Mouse (Mus musculus): ENCODE results near the gene Sncg.
"Not testable (repeated sequence)": the region's sequence is repeated elsewhere in the genome, so short reads cannot be mapped to it uniquely, and the experiment has no call there.

Sncg gene

DNA sequence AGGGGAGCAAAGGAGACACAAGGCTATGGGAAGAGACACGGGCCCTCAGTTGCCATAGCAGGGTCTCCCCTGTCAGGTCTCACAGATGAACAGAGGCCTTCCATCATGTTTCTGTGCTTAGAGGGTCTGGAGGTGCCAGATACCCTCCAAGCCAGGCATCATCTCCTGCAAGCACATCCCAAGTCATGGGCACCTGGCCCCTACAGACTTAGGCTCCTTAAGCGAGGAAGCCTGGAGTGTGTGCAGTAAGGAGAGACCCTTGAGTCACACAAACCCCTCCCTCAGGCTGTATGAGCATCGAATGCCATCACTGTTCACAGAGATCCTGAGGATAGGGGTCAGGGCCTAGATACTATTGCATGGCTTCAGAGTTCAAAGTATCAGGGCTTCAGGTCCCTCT lies 3.7 kb downstream of the Sncg start:
- DNase-seq (ENCODE audit: low read depth, low spot score): no peak

DNA sequence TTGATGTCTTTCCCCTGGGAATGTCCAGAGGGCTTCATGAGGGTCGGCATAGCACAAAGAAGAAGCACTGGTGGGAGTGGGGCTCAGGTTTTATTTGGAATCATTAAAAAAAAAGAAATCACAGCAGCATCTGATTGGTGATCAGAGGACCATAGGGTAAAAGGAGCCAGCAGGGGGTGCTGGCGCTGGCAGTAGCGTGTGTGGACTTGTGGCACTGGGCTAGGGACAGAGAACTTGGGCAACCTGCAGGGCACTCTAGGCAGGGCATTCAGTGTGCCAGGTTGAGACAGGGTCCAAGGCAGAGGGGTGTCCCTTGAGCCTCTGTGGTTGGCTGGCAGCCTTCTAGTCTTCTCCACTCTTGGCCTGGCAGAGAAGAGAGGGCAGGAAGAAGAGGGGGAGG lies 4.4 kb downstream of the Sncg start:
- no peak for DNase-seq (ENCODE audit: low read depth, low spot score)

DNA sequence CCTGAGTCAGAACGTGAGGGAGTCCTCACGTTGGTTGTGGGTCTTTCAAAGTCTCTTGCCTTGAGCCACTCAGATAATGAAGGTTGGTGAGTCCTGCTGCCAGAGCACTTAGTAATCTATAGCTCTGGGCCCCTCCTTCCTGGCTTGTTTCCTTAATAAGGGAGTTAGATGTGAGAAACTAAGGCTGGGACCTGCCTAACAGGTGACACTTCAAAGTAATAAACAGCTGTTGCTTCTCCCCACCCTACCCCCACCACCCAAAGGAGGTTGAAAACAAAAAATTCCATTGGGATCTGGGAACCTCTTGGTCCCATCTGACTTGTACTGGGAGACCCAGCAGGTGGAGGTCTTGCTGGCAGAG lies 9.5 kb downstream of the Sncg start:
- DNase-seq (ENCODE audit: low read depth, low spot score): no peak

DNA sequence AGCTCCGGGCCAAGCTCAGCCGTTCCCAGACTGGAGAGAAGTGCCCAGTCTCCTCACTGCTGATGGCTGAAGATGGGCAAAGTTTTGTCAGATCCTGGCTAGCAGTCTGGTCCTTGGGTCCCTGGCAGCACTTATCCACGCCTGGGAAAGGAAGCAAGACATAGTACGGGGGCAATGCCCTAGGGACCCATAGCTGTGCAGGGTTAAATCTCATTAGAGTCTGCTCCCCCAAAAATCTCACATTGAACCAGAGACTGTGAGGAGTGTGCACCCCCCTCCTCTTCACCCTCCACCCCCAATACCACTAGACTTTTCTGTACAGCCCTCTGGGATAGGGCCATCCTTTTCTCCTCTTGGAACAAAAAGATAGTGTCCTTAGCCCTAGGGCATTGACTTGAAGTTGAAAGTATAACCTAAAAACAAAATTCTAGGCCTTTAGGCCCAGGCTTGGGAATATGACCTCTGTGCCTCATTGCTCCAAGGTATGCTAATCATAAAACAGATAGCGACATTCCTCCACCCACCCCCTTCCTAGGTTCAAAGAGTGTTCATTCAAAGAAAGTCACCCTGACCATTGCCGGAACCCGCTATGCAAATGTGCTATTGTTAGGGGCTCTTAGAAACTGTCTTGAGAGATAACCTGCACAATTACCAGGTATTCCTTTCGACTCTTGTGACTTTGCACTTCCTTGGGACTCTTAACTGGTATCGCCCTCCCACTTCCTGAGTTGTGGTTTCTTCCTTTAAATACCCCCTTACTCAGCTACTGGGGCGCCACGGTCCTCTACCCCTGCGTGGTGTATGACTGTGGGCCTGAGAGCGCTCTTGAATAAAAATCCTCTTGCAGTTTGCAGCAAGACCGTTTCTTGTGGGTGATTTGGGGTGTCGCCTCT lies 10.1 kb downstream of the Sncg start:
- not testable (repeated sequence) for DNase-seq (ENCODE audit: low read depth, low spot score)

DNA sequence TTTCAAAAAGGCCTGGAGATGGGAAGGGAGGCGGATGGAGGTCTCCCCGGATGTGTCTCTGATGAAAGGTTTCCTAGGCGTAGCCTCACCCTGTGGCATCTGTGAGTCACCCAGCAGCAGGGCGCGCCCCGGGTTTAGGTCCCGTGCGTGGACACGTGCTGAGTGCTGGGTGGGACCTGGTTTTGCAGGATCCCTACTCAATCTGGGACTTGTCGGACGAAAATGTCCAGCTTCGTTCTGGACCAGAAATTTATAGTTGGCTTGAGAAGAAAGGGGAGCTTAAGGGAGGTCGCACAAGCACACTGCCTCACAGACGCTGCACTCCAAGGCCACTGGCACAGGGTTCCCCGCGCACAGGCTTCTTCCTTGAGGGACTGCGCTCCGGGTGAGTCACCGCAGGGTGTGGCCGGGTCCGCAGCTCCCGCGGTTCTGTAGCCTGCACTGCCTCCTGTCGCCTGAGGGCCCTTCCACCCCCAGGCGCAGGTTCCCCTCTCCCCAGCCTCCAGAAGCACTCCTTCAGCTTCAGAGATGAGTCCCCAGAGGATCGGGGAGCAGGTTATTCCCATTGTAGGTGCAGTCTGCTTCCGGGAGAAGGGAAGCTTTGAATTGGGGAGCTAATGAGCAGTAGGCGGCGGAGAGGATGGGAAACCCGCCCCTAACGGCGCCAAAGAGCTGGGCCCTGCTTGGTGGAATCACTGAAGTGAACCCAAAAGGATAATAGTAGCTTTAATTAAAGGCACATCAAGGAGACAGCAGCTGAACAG lies 10.9 kb downstream of the Sncg start:
- peak; percentile 9 for DNase-seq (ENCODE audit: low read depth, low spot score)

DNA sequence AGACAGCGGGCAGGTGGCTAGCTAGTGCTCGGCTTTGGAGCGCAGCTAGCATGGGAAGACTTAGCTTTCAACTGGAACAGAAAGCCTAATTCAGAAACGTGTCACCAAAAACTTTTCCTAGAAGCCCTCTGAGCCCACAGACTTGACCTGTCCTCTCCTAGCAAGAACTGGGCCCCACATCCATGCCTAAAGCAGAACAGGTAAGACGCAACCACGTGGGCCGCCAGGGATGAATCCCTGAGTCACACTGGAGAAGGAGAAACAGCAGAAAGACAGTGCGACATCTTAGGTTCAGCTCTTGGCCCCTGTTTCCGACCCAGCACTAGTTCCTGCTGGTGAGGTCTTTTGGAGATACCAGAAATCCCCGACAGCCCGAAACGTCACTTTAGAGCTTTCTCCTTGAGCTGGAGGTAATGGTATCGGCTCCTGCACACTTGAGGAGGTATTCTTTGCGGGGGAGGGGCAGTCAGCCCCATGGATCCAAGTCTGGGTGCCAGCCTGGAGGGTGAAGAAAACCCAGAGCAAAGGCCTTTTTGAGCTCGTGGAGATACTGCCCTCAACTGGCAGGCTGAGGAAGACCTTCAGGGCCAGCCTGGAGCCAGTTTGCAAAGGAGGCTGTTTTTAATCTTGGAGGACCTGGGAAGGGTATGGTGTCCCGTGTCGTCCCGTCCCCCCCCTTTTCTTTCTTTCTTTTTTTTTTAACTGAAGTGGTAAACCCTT lies 11.7 kb downstream of the Sncg start:
- peak; percentile 16 for DNase-seq (ENCODE audit: low read depth, low spot score)

DNA sequence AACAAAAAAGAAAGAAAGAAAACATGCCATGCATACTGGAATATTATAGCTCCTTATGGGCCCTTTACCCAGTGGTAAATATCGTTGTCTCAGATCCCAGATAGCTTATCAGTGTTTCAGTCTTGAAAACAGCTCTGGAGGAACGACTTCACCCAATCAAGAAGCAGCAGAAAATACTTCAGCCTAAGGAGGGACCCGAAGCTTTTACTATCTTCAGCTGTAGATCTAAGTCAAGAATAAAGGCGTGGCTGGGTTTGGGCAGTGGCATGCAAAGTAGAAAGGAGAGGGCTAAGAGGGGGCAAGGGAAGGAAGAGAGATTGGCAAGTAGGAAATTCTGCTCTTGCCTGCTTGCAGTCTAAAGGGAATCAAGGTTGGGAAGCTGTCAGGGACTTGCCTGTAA lies 12.5 kb downstream of the Sncg start:
- DNase-seq (ENCODE audit: low read depth, low spot score): no peak

DNA sequence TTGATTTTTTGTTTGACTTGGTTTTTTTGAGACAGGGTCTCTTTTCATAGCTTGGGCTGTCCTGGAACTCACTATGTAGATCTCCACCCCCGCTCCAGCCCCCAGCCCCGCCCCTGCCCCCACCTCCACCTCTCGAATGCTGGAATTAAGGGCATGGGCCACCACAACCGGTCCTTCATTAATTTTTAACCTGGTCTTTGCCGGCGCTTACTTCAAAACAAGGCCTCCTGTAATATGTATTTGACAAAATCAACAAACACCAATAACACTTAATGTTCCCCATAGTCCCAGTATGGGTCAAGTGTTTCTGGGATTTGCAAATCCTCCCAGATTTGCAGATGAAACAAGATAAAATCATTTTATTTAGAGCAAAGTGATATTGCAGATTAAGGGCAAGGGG lies 14.3 kb downstream of the Sncg start:
- no peak for DNase-seq (ENCODE audit: low read depth, low spot score)

DNA sequence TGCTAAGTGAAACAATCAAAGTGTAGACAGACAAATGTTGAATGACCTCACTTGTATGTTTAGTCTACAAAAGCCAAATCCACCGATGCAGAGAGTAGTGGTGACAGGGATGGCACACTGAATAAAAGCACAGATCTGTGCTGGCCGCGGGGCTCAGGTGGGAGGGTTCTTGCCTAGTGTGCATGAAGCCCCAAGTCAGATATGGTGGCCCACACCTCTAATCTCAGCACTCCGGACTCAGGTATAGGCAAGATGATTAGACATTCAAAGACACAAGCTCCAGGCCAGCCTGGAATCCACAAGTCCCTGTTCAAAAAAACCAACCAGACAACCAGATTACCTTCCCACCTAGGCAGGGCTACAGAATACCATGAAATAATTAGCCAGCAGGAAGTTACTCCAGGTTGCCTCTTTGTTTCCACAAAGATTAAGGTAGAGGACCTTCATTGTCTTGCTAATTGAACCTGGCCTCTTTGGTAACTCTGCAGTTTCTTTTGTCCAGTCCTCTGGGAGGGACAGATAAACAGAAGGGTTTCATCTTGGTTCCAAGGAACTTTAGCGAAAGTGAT lies 14.8 kb downstream of the Sncg start:
- no peak for DNase-seq (ENCODE audit: low read depth, low spot score)

DNA sequence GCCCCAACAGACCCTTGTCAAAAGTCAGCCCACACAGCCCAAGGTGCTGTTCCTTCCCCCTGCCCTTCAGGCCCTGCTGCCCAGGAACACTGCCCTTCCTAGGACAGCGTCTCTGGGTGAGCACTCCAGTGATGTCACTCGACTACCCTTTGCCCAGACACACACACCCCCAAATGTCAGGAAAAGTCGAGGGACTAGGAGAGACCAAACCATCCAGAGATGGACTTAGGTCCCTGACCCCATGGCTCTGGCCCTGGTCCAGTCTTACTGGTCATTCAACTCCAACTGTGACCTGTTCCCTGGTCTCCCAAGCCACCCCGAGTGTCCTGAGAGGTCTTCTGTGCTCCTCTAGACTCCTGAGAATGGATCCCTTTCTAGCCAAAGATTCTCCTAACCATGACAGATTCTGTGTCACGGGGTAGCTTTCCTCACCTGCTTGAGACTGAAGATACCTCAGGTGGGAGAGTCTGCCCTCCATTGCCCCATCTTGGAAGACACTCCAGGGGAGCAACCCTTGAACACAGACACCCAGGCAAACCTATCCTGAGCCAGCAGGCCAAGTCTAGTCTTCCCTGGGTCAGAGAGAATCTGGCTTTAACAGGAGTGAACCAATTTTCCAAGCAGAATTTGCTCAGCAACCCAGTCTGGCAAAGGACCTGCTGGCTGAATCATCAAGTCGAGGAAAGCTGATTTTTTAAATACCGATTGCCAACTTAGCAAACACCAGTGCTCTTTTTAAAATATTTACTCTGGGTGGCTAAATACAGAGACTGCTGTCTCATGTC lies 16.7 kb downstream of the Sncg start:
- no peak for DNase-seq (ENCODE audit: low read depth, low spot score)

DNA sequence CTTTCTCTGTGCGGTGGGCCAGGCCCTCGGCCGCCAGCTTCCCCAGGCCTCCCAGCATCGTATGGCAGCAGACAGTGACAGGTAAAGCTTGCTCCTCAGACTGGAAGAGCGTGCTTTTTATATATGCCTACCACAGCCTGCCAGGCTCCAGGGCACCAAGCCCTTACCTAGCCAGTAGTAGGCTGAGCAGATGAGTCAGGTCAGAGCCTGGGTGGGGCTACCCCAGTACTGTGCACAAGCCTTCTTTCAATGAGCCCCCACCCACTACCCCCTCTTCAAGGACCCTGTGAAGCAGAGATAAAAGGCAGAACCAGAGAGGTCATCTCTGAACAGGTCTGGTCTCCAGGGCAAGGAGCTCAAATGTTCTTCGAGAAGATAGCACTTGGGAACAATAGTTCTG lies 19.3 kb downstream of the Sncg start, which contains the start of gene Fam25c:
Gene Fam25c, minus strand, starts transcription at position 133 of the 400 bp plus-strand sequence.
- DNase-seq (ENCODE audit: low read depth, low spot score): no peak

DNA sequence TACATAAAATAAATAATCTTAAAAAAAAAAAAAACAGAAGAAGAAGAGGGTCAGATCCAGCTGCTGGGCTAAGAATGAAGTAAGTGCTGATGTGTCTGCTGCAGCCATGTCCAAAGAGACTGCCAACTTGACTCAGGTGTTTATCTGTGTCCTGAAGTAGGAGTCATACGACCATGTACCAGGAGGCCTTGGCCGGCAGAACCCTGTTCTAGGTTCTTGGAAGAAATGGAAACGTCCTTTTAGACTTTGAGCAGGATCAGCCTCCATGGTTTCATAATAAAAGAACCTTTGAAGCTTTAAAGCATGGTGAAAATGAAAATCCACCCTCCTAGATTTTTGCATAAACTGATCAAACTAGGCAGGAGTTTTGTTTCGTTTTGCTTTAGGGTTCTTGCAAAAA lies 20.1 kb downstream of the Sncg start:
- DNase-seq (ENCODE audit: low read depth, low spot score): no peak

DNA sequence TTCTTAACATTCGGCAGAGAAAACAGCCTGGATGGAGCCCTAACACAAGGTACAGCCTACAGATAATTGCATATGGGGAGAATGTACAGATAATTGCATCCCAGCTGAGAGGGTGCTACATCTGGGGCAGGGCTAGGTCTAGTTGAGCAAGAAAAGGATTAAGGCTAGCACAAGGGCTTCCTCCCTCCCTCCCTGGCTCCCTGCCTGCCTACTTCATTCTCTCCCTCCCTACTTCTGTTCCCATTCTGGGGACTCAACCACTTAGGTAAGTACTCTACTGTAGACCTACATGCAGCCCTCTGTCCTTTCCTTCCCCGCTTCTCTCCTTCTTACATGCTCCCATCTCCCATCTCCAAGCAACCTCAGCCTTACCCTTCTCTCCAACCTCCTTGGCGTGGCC lies 21.3 kb downstream of the Sncg start:
- no peak for DNase-seq (ENCODE audit: low read depth, low spot score)

DNA sequence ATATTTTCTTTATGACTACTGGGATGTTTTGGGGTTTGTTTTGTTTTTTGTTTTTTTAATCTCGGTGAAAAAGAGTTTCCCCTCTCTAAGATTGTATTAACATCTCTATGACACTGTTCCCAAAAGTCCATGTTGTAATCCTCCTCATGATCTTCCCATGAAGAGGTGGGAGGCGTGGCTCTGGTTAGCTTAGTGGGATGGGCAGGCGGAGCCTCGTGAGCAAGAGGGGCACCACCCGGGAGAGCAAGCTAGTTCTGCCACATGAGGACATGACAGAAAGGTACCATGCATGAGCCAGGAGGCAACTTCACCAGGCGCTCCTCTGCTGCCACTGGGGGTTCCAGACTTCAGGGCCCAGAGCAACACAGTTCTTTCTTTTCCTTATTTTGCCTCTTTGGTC lies 22.1 kb downstream of the Sncg start:
- DNase-seq (ENCODE audit: low read depth, low spot score): no peak

DNA sequence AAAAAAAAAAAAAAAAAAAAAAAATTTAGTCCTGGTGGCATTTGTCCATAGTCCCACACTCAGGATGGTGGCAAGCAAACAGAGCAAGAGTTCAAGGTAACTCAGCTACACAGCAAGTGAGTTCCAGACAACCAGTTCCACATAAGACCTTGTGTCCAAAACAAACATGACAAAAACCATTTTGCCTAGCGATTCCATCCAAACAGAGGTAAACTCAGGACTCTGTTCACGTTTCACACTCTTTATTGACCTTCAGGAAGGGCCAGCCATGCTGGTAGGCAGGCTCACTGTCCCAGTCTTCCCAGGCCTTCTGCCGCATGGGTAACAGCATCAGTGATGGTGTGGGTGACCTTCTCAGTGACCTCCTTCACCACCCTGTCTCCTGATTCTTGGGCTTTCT lies 22.9 kb downstream of the Sncg start:
- no peak for DNase-seq (ENCODE audit: low read depth, low spot score)

DNA sequence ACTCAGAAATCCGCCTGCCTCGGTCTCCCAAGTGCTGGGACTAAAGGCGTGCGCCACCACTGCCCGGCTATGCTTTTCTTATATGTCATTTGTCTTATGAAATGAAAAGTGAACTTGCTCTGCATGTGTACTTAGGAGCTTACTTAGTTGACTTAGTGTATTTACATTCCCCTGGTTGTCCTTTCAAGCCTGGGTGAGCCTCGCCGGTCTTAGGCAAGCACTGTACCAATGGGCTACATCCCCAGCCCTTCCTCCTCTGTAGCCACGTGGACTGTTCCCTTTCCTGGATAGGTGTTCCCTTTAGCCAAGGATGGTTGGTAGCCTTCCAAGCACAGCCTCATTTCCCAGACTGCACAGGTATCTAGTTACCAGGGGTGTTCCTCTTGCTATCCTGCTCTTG lies 25.6 kb downstream of the Sncg start:
- no peak for DNase-seq (ENCODE audit: low read depth, low spot score)

DNA sequence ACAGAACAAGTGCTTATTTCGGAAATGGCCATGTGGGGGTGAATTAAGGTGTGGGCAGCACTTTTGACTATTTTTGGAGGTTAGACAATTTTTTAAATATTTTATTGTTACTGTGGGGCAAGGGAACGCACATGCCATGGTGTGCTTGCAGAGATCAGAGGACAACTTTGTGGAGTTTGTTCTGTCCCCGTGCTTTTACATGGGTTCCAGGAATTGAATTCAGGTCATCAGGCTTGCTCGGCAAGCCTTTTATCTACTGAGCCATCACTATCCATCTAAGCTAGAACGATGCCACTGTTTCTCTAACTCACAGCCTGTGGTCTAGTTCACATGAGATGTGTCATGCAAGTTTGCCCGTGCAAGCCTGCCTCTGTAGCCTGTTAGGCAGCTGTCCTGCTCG lies 26.3 kb downstream of the Sncg start:
- DNase-seq (ENCODE audit: low read depth, low spot score): no peak

DNA sequence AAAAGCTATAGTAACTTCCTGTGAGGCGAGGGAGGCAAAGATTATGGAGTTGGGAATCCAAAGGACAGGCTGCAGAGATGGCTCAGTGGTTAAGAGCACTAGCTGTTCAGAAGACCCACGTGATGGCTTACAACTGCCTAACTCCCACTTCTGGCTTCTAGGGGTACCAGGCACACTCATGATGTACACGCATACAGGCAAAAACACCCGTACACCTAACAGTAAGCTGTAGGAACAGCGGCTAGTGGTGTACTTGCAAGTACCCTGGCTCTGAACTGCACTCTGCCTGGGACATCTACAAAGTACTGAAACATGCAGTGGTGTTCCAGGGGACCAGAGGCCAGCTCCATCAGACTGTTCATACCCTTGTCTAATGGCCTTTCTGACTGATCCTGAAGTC lies 27.5 kb downstream of the Sncg start:
- DNase-seq (ENCODE audit: low read depth, low spot score): no peak

DNA sequence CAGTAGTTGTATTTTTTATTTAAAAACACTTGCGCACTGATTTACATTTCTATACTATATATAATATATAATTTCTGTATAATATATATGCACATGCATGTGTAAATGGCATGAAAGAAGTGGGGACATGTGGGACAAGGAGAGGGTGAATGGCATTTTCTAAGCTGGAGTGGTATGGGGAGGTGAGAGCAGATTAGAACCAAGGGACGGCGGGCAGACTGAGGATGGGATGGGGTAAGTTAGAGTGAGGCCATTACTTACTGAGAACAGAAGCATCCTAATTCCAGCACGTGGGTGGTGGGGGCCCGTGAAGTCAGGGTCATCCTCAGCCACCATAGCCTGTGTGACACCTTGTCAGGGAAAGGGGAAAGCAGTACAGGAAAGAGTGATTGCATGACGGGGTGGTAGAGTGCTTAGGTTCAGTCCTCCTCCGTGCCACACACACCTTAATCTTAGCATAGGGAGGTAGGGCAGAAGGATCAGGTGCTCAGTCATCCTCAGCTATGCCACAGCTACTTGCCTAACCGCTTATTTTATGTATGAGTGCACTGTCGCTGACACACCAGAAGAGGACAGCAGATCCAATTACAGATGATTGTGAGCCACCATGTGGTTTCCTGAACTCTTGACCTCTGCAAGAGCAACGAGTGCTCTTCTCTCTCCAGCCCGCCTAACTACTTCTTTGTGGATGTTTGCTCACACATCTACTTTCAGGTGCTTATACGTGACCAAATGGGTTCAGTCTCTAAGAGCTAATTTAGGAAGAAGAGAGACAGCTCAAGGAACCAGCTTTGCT lies 28.6 kb downstream of the Sncg start:
- no peak for DNase-seq (ENCODE audit: low read depth, low spot score)

DNA sequence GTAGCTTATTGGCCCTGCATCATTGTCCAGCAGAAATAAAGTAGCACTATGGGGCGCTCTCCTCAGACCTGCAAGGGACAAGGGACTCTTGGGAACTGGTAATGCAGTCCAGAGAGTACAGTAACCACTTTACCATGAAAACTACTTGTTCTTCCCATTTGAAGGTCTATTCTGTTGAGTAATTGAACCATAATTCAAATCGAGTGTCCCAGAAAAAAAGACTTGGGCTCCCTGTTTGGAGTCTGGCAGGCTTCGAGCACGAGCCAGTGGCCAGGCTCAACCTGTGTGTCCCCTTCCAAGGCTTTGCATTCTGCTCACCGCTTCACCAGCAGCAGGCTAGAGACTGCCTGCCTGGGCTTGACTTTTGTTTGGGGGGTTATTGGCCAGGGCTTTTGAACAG lies 30.2 kb downstream of the Sncg start:
- DNase-seq (ENCODE audit: low read depth, low spot score): no peak

Data from retina, adult 2 months (tissue).